ENCODE assay signal across 24 mouse cellular contexts in the genomic region with DNA sequence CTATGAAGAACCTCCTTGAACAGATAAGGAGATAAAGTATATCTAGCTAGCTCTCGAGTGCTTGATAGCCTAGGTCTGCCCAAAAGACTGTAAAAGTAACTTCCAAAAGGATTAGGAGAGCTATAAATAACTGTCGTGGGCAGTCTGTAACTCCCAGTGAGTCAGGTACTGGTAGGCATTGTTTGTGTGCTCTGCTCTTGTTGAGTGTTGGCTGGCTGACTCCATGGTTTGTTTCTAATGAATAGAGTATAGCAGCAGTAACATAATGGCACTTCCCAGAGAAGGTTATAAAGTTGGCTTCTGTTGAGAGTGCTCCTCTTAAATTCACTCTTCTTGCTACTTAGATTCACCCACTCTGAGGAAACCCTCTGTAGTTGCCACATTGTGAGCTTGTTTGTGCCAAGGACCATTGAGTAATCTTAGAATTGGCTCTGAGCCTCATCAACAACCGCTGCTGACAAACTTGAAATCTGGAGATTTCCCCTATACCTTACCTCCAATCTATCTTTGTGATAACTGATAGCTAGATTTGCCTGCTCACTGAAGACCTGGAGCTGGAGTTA. TPM values are rescaled to one million over a fixed set of nuclear protein-coding genes. Genes with fewer than 3 reads are reported as not detected.
A peak's percentile ranks its signal among the peaks of the same experiment; 100 is the strongest.
DNase-seq lines count a peak whose midpoint lies in the region; ATAC-seq and TF ChIP-seq lines count a peak whose summit lies in the region.
"Had no signal": no experiment of that assay in that cellular context is flagged by ENCODE, and none has a peak within 500 bp of the region (broad histone marks: within the 10 kb centered on the region; RNA-seq: fewer than 3 reads in every experiment).

No protein-coding gene starts in this region.

- peak; percentile 59 for DNase-seq in adrenal gland, adult 2 months
- no peak for DNase-seq in adrenal gland, postnatal 25 days
- no peak for DNase-seq in heart, postnatal 10 days
- DNase-seq in liver, adult 2 months (ENCODE audit: extremely low read depth, low read depth, low spot score), result peak; percentile 75
- DNase-seq in liver, postnatal 0 days, result no peak
- no peak for DNase-seq in layer of hippocampus, postnatal 25 days (ENCODE audit: extremely low spot score in 1 of 2, low spot score in 1 of 2)
- DNase-seq: cerebellum, adult 11 months; cerebellum, postnatal 10 days; gastrocnemius, postnatal 36 days; kidney, adult 2 months; kidney, postnatal 10 days; left cerebral cortex, postnatal 4 days; lung, embryonic 14.5 days; thymus, postnatal 14 days had no signal

- no peak overlapping the region for H3K4me2 ChIP-seq in heart, embryonic 12.5 days
- H3K4me2 ChIP-seq in liver, postnatal 0 days (ENCODE audit: low read depth, low read length), result no peak overlapping the region
- no peak overlapping the region for H3K4me2 ChIP-seq in neural tube, embryonic 15.5 days
- H3K4me2 ChIP-seq: embryonic facial prominence, embryonic 12.5 days; liver, embryonic 11.5 days; lung, embryonic 14.5 days; midbrain, embryonic 11.5 days had no signal

- intact Hi-C loops in heart, postnatal 10 days (cut with DNase I), result no loop called here

- WGBS in heart, embryonic 12.5 days, result 39% methylated on average over 3 of the region's 3 CpGs
- 53% methylated on average over 3 of the region's 3 CpGs for WGBS in liver, adult 2 months
- 66% methylated on average over 3 of the region's 3 CpGs for WGBS in liver, postnatal 0 days (ENCODE audit: insufficient replicate concordance)
- WGBS in neural tube, embryonic 15.5 days, result 36% methylated on average over 3 of the region's 3 CpGs

- H3K9ac ChIP-seq in heart, embryonic 12.5 days, result no peak overlapping the region
- H3K9ac ChIP-seq in liver, adult 2 months (ENCODE audit: low read depth, low read length), result no peak overlapping the region
- no peak overlapping the region for H3K9ac ChIP-seq in liver, postnatal 0 days (replicated peaks)
- H3K9ac ChIP-seq in neural tube, embryonic 15.5 days (replicated peaks), result no peak overlapping the region
- H3K9ac ChIP-seq: embryonic facial prominence, embryonic 12.5 days; lung, embryonic 14.5 days had no signal

- peaks cover 75% of the 10 kb centered on the region for H3K36me3 ChIP-seq in heart, embryonic 12.5 days
- peaks cover 57% of the 10 kb centered on the region for H3K36me3 ChIP-seq in liver, adult 2 months (ENCODE audit: control insufficient read depth, insufficient read depth, low read length)
- peaks cover 39% of the 10 kb centered on the region for H3K36me3 ChIP-seq in liver, postnatal 0 days (replicated peaks; ENCODE audit: insufficient read depth, low read length)
- peaks cover 65% of the 10 kb centered on the region for H3K36me3 ChIP-seq in neural tube, embryonic 15.5 days

- ATAC-seq in heart, embryonic 12.5 days (ENCODE audit: insufficient number of reproducible peaks, low FRiP score), result no peak
- no peak for ATAC-seq in liver, postnatal 0 days
- no peak for ATAC-seq in neural tube, embryonic 15.5 days (ENCODE audit: low FRiP score)
- ATAC-seq: CD4-positive, CD25-positive, alpha-beta regulatory T cell, adult 4 months; forebrain, embryonic 14.5 days; inflammation-experienced regulatory T-cells, adult 6 months had no signal

- no peaks in the 10 kb centered on the region for H3K27me3 ChIP-seq in heart, embryonic 12.5 days (replicated peaks)
- H3K27me3 ChIP-seq in liver, adult 2 months (ENCODE audit: control insufficient read depth, insufficient read depth, low read length), result no peaks in the 10 kb centered on the region
- H3K27me3 ChIP-seq in liver, postnatal 0 days (ENCODE audit: insufficient read depth, low read length), result no peaks in the 10 kb centered on the region
- H3K27me3 ChIP-seq in neural tube, embryonic 15.5 days (replicated peaks), result no peaks in the 10 kb centered on the region
- H3K27me3 ChIP-seq: embryonic facial prominence, embryonic 12.5 days had no signal

- no peak for TF ChIP-seq EP300 in liver, postnatal 0 days (IDR thresholded peaks at IDR 0.05; ENCODE audit: low read depth)

- TF ChIP-seq POLR2A in liver, adult 2 months (IDR thresholded peaks at IDR 0.05; ENCODE audit: extremely low read depth, insufficient read depth, low read length), result no peak

- TF ChIP-seq CTCF in liver, adult 2 months (IDR thresholded peaks at IDR 0.05; ENCODE audit: low read depth, low read length), result no peak
- TF ChIP-seq CTCF in liver, postnatal 0 days (IDR thresholded peaks at IDR 0.05; ENCODE audit: low read depth), result no peak

- H3K4me1 ChIP-seq in heart, embryonic 12.5 days (replicated peaks), result peaks cover 16% of the 10 kb centered on the region
- peaks cover 6% of the 10 kb centered on the region; the same call in 1 of the 2 replicates for H3K4me1 ChIP-seq in liver, adult 2 months (ENCODE audit: control insufficient read depth, insufficient read depth, low read length)
- H3K4me1 ChIP-seq in liver, postnatal 0 days (ENCODE audit: insufficient read depth), result no peaks in the 10 kb centered on the region
- no peaks in the 10 kb centered on the region for H3K4me1 ChIP-seq in neural tube, embryonic 15.5 days
- H3K4me1 ChIP-seq: embryonic facial prominence, embryonic 12.5 days had no signal

- H3K9me3 ChIP-seq in heart, embryonic 12.5 days (replicated peaks), result no peaks in the 10 kb centered on the region
- no peaks in the 10 kb centered on the region for H3K9me3 ChIP-seq in liver, postnatal 0 days (ENCODE audit: low read length)
- H3K9me3 ChIP-seq in neural tube, embryonic 15.5 days (replicated peaks), result no peaks in the 10 kb centered on the region
- H3K9me3 ChIP-seq: embryonic facial prominence, embryonic 12.5 days had no signal

- H3K79me2 ChIP-seq in liver, adult 2 months (ENCODE audit: control insufficient read depth, insufficient read depth, low read length), result no peaks in the 10 kb centered on the region

- H3K27ac ChIP-seq in heart, embryonic 12.5 days (ENCODE audit: poor library complexity, severe bottlenecking), result peak overlapping the region; percentile 74
- no peak overlapping the region for H3K27ac ChIP-seq in liver, adult 2 months (replicated peaks; ENCODE audit: insufficient read depth, low read depth, low read length)
- no peak overlapping the region for H3K27ac ChIP-seq in liver, postnatal 0 days (ENCODE audit: low read depth)
- H3K27ac ChIP-seq in neural tube, embryonic 15.5 days (replicated peaks), result peak overlapping the region; percentile 0; the same call in 1 of the 2 replicates
- H3K27ac ChIP-seq: embryonic facial prominence, embryonic 12.5 days; left cerebral cortex, adult 2 months had no signal

- no peak overlapping the region for H3K4me3 ChIP-seq in heart, embryonic 12.5 days
- no peak overlapping the region for H3K4me3 ChIP-seq in liver, adult 2 months (ENCODE audit: insufficient read depth, low read depth, low read length)
- no peak overlapping the region for H3K4me3 ChIP-seq in liver, postnatal 0 days (ENCODE audit: low read depth, low read length)
- no peak overlapping the region for H3K4me3 ChIP-seq in neural tube, embryonic 15.5 days (replicated peaks)
- H3K4me3 ChIP-seq: embryonic facial prominence, embryonic 12.5 days; erythroblast, embryonic 14.5 days; left cerebral cortex, adult 2 months had no signal

RNA-seq across cellular contexts. Expression of a gene that starts 51.6 kb away (rescaled TPM):
- total RNA-seq in adrenal gland, adult 2 months (2021), result 1 to 10 TPM; 2.8 to 5.3 TPM
- polyA plus RNA-seq in adrenal gland, adult 2 months (2012; rRNA removed), result 11.6 and 13.4 TPM in 2 replicates
- total RNA-seq in adrenal gland, postnatal 25 days (2021), result 3.4 and 4.3 TPM in 2 replicates
- 3.1 and 3.7 TPM in 2 replicates for polyA plus RNA-seq in heart, embryonic 12.5 days (2016; fragmentation: Nextera tagmentation; extraction: Ambion mirVana)
- 10 to 100 TPM; 18.7 to 18.9 TPM for total RNA-seq in heart, postnatal 10 days (2021)
- total RNA-seq in liver, adult 2 months (2014; rRNA removed), result 0.65 and 2.2 TPM in 2 replicates
- 2.2 and 2.6 TPM in 2 replicates for polyA plus RNA-seq in liver, adult 2 months (2012; rRNA removed)
- 1.8 and 1.9 TPM in 2 replicates for polyA plus RNA-seq in liver, postnatal 0 days (2015; fragmentation: Nextera tagmentation; extraction: Ambion mirVana)
- 3.3 and 4.6 TPM in 2 replicates for polyA plus RNA-seq in neural tube, embryonic 15.5 days (2015; fragmentation: Nextera tagmentation; extraction: Ambion mirVana)
- total RNA-seq in layer of hippocampus, postnatal 25 days (2021), result 1 to 10 TPM; 2.5 to 3.7 TPM
- polyA plus RNA-seq: erythroblast, embryonic 14.5 days had no signal

RNA-seq across cellular contexts. Expression of a gene that starts 53.2 kb away (rescaled TPM):
- 10 to 100 TPM; 58.8 to 64.0 TPM for total RNA-seq in adrenal gland, adult 2 months (2021)
- polyA plus RNA-seq in adrenal gland, adult 2 months (2012; rRNA removed), result 24.3 and 27.8 TPM in 2 replicates
- total RNA-seq in adrenal gland, postnatal 25 days (2021), result 53.3 and 63.5 TPM in 2 replicates
- polyA plus RNA-seq in heart, embryonic 12.5 days (2016; fragmentation: Nextera tagmentation; extraction: Ambion mirVana), result 30.2 and 32.1 TPM in 2 replicates
- 10 to 100 TPM; 36.9 to 49.4 TPM for total RNA-seq in heart, postnatal 10 days (2021)
- 10.3 and 10.8 TPM in 2 replicates for total RNA-seq in liver, adult 2 months (2014; rRNA removed)
- polyA plus RNA-seq in liver, adult 2 months (2012; rRNA removed), result 5.2 and 5.3 TPM in 2 replicates
- 3.5 and 4.0 TPM in 2 replicates for polyA plus RNA-seq in liver, postnatal 0 days (2015; fragmentation: Nextera tagmentation; extraction: Ambion mirVana)
- 25.1 and 25.2 TPM in 2 replicates for polyA plus RNA-seq in neural tube, embryonic 15.5 days (2015; fragmentation: Nextera tagmentation; extraction: Ambion mirVana)
- total RNA-seq in layer of hippocampus, postnatal 25 days (2021), result 10 to 100 TPM; 42.8 to 44.9 TPM

Comparison
In these comparisons a context has a peak if more than half of its experiments do, and no peak if none do; other contexts are left out.
1. DNase-seq: peak in adrenal gland, adult 2 months (single experiment) and liver, adult 2 months (single experiment); none in adrenal gland, postnatal 25 days (single experiment), heart, postnatal 10 days (0 of 2), liver, postnatal 0 days (single experiment) and layer of hippocampus, postnatal 25 days (0 of 2).
2. H3K27ac ChIP-seq: peak in heart, embryonic 12.5 days (single experiment) and neural tube, embryonic 15.5 days (single experiment); none in liver, adult 2 months (single experiment) and liver, postnatal 0 days (single experiment).